Mouse (Mus musculus) CH12.LX (cell line): Measurements from ENCODE around the gene Bcl10.

Source experiments
- BHLHE40 ChIP-seq: IDR thresholded peaks from 2 replicates; pipeline ENCODE4 v1.6.1; 2011; ENCODE audit warnings: mild to moderate bottlenecking, low read depth, low read length, improper control_type of control experiment
- CTCF ChIP-seq, 2 experiments: IDR thresholded peaks in 1 of 2; conservative IDR thresholded peaks in 1 of 2; 2 replicates each; pipeline ENCODE4 v1.5.1; 2011 to 2012; ENCODE audit warnings: low read depth in 2 of 2, low read length in 2 of 2, improper control_type of control experiment in 1 of 2, inconsistent platforms in 1 of 2, mild to moderate bottlenecking in 1 of 2, moderate library complexity in 1 of 2
- E2F4 ChIP-seq: IDR thresholded peaks from 2 replicates; pipeline ENCODE4 v1.6.1; 2011; ENCODE audit warnings: low read depth, low read length, improper control_type of control experiment; ENCODE audit not compliant: insufficient replicate concordance
- NELFE ChIP-seq: IDR thresholded peaks from 2 replicates; pipeline ENCODE4 v1.6.1; 2011; ENCODE audit warnings: low read depth, low read length, improper control_type of control experiment
- NRF1 ChIP-seq: IDR thresholded peaks from 2 replicates; pipeline ENCODE4 v1.6.1; 2014; ENCODE audit warnings: low read depth, mild to moderate bottlenecking, inconsistent platforms, low read length, improper control_type of control experiment, moderate library complexity
- POLR2A ChIP-seq: IDR thresholded peaks from 2 replicates; pipeline ENCODE4 v1.6.1; 2011; ENCODE audit warnings: low read depth, mild to moderate bottlenecking, improper control_type of control experiment, low read length
- USF1 ChIP-seq: IDR thresholded peaks from 2 replicates; pipeline ENCODE4 v1.6.1; 2014; ENCODE audit warnings: low read depth, mild to moderate bottlenecking, inconsistent platforms, low read length, improper control_type of control experiment
- USF2 ChIP-seq: conservative IDR thresholded peaks from 2 replicates; pipeline ENCODE4 v1.6.1; 2011; ENCODE audit warnings: low read depth, low read length, improper control_type of control experiment
- ZKSCAN1 ChIP-seq: IDR thresholded peaks from 2 replicates; pipeline ENCODE4 v1.6.1; 2012; ENCODE audit warnings: low read depth, inconsistent platforms, low read length, improper control_type of control experiment, borderline replicate concordance

DNA sequence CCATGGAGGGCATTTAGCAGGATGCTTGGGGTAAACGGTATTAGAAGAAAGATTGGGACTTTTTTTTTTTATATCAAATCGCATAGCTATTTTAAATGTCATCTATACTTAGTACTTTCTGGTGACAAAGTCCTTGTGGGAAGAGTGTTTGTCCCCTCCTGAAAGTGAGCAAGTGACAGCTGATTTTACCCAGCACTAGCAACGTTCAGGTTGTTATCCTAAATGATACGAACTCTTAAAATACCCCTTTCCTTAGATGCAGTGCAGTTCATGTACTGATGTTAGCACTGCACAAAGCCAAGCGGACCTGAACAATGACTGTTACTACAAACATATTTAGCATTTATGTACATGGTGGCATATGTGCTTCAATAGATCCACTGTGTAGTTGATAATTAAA is 44.2 kb downstream of the Bcl10 start:
- no peak for TF ChIP-seq NELFE
- TF ChIP-seq BHLHE40 = no peak
- TF ChIP-seq POLR2A = no peak
- no peak for TF ChIP-seq CTCF (conservative IDR thresholded peaks at IDR 0.05 in 1 of 2, IDR thresholded peaks at IDR 0.05 in 1 of 2; ENCODE audit: low read depth in 2 of 2, low read length in 2 of 2)
- no peak for TF ChIP-seq E2F4
- no peak for TF ChIP-seq USF2
- no peak for TF ChIP-seq ZKSCAN1
- TF ChIP-seq USF1 = no peak
- no peak for TF ChIP-seq NRF1
